Mouse (Mus musculus) left cerebral cortex, postnatal 25 days (tissue): ENCODE measurements around the gene Dstyk. TPM values are rescaled to one million over a fixed set of nuclear protein-coding genes. Genes with fewer than 3 reads are reported as not detected.
A peak's percentile ranks its signal among the peaks of the same experiment; 100 is the strongest.

Experiments used
- DNase-seq, 2 experiments: peaks; one replicate each; pipeline ENCODE4 v3.0.0; 2022; ENCODE audit warnings: low spot score in 2 of 2, mixed read lengths in 1 of 2
- intact Hi-C: fragments of 180-260 bp; cut with DNase I; formaldehyde crosslinking; loops from one replicate; pipeline ENCODE4 v1.15.1; 2025
- total RNA-seq, 2 experiments: library from RNA; stranded (reverse); gene quantifications; 2 replicates each; pipeline ENCODE4 v1.2.3; 2021

Gene Dstyk
- total RNA-seq, 2 experiments from 2014 or later = 40.3 to 43.2 TPM

DNA sequence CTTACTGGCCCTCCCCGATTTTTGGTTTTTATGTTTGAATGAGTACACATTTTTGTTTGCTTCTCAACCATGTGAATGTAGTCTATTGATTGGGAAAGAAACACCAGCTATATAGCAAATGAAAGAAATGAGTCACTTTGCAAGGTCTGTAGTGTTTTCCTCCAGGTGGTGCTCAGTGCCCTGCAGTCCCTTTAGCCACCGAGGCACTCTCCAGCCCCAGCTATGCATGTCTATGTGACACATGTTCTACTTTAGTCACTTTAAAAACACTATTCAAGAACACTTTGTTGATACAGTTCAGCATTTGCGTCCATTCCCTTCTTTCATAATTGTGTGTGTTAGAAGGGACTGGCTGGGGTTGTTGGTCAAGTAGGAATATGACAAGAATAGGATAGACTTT is 65.9 kb downstream of the Dstyk start:
- intact Hi-C loops = no loop called here
- DNase-seq = no peak

DNA sequence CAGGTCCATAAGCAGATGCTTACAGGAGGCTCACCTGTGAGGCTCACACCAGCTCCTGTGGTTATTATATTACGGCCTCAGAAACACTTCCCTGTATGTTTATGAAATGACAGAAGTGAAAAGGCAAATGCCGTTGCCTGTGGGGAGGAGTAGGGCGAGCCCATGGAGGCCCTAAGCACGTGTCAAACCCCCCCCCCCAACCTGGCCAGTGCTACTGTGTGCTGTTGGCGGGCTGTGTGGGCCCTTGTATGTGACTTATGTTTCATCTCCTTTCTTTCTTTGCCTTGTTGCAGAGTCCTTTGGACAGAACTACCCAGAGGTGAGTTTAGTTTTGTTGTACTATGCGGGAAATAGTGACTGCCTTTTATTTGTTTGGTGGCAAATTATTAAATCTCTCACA is 66.4 kb downstream of the Dstyk start:
- DNase-seq = no peak
- intact Hi-C loops = no loop called here

DNA sequence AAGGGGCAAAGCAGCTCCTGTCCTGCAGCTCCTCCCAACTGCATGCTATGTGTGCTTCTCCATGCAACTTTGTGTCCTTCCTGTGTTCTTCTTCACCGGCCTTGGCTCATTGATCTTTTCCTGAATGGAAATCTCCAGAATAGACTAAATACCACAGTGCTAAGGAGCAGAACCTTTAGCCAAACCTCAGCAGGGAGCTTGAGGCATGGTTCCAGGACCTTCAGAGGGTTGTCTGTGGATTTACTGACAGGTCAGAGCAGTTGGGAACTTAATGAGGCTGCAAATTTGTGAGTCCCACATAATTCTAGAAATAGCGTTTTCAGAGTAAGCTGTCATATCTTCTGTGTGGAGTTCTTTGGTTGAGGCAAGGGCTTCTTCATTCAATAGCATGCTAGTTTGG is 83.2 kb downstream of the Dstyk start:
- intact Hi-C loops = no loop called here
- DNase-seq = no peak

DNA sequence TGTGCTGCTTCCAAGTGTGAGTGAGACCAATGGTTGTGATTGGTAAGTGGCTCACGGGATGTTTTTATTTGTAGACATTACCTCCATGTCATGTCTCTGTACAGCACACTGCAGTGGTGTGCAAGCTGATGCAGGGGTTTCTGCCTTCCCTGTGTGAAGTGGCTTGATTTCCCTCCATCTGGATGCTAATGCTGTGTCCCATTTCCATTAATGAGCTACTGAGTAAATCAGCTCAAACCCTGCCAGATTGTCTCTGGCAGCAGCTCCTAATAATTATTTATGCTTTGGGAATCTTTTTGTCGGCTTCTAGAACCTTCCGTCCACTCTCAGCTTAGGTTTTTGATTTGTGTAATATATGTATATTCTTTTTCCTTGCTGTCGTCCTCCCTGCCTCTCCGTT is 87.8 kb downstream of the Dstyk start:
- intact Hi-C loops = no loop called here
- DNase-seq = peak in 1 of 2 experiments; percentile 42

DNA sequence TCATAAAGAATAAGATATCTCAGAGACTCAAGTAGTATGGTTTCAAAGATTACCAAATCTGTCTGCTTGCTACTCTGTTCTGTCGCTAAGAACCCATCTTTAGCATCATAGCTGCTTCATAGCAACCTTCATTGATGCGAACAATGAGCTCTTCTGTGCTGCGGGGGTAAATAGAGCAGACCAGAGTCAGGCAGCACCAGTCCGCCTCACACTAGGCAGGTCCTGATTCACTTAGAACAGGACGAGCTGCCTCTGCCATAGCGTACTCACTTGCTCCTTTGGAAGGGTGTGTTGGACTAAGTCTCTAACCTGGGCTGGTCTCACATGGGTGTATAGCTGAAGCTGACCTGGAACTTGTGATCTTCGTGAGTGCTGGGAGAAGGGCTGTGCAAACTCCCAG is 88.7 kb downstream of the Dstyk start, which contains the start of gene Tmem81:
Gene Tmem81, plus strand, starts transcription at position 173 of the 400 bp plus-strand sequence.
- no peak for DNase-seq
- intact Hi-C loops = no loop called here

DNA sequence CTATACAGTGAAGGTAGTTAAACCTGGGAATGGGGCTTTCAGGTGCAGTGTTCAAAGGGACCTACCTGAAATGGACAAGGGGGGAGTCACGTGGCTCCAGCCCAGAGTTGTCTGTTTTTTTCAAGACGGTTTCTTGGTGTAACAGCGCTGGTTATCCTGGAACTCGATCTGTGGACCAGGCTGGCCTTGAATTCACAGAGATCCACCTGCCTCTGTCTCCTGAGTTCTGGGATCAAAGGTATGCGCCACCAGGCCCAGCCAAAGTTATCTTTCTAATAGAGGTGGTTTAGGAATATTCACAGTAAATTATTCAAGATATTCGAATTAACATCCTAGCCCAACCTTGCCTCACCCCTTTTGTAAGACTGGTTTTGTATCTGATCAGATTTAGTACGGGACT is 89.3 kb downstream of the Dstyk start:
- intact Hi-C loops = no loop called here

DNA sequence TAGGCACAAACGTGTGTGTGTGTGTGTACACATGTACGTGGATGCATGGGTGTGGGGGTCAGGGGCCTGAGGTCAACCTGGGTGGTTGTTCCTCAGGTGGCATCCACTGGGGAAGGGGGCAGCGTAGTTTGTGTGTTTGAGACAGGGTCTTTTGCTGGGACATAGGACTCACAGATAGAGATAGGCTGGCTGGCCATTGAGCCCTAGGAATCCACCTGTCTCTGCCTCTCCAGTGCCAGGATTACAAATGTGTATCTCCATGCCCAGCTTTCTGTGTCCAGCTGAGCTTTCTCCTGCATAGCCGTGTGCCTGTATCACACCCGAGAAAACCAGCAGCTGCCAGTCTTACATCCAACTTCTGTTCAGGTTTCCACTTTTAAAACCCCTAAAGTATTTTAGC is 92.4 kb downstream of the Dstyk start:
- no peak for DNase-seq
- intact Hi-C loops = no loop called here

More for the DNA sequence above, 89.3 kb downstream of the Dstyk start:
- DNase-seq = no peak

DNA sequence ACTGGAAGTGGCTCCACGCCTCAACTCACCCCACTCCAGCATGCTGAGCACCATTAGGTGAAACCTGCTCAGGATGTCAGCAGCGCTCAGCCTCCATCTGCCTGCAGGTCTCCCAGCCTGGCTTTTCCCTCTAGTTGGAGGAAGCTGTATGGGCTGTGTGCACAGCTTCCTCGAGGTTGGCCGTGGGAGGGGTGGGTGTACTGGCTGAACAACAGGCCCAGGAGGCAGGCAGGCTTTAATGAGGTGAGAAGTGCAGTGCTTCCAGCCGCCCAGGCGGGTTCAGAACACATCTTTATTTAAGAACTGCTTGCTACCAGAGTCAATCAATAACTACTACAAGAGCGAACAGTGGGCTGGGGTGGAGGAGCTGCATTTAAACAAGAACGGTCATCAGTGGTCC is 94.2 kb downstream of the Dstyk start:
- intact Hi-C loops = no loop called here
- no peak for DNase-seq

DNA sequence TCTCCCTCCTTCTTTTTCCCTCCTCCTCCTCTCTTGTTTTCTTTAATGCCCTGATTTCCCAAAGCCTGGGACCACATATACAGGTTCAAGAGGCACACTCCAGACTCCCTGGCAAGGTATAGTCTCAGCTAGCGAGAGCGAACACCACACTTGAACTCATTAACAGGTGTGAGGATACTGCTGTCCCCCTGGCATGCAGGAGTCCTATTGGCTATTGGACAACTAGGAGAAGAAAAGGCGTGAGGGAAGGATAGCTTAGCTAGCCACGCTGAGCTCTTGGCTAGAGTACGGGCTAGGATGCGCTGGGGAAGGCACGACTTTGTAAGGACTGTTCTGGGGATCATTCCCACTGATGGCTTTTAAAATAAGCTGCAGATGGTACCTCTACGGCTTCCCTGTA is 94.8 kb downstream of the Dstyk start:
- intact Hi-C loops = no loop called here
- no peak for DNase-seq

DNA sequence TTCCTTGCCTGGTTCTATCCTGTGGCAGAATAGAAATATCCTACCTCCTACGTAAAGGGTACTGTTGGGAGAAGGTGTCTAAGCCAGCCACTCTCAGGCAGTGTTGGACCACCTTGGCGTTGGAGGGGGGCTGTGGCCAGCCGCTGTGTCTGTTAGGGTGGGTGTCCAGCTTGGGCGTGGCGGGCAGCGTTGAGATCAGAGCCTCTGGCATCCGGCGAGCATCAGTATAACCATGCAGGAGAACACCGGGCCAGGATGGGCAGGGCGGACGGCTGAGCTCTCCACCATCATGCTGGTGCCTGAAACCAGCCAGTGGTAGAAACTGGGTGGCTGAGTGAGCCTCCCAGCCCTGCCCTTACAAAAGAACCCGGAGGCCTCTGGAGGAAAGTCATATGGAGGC is 98.0 kb downstream of the Dstyk start:
- no peak for DNase-seq
- intact Hi-C loops = no loop called here

Other genes with a start within 250 kb of the Dstyk start
- gene Lemd1, start 226.1 kb upstream of the Dstyk start, total RNA-seq = 1 to 10 TPM; 4.2 to 7.3 TPM
- gene AC124108.1, start 226.1 kb upstream of the Dstyk start, total RNA-seq = 1 to 10 TPM; 4.7 to 5.8 TPM
- not detected for gene Gm10188, start 187.8 kb upstream of the Dstyk start, total RNA-seq
- gene Klhdc8a, start 118.9 kb upstream of the Dstyk start, total RNA-seq = 10 to 100 TPM; 11.3 to 14.1 TPM
- under 1 TPM; 0.94 to 0.96 TPM for gene Nuak2, start 101.4 kb upstream of the Dstyk start, total RNA-seq
- gene Tmcc2, start 26.3 kb upstream of the Dstyk start, total RNA-seq = 100 to 1,000 TPM; 158 to 162 TPM
- 10 to 100 TPM; 50.4 to 55.0 TPM for gene Rbbp5, start 59.8 kb downstream of the Dstyk start, total RNA-seq
- gene Tmem81, start 88.7 kb downstream of the Dstyk start, total RNA-seq = 1 to 10 TPM; 3.6 to 3.9 TPM
- gene Cntn2, start 125.7 kb downstream of the Dstyk start, total RNA-seq = 10 to 100 TPM; 60.4 to 71.0 TPM